Mouse (Mus musculus) cerebellum, adult 2 months (tissue): ENCODE measurements at regions not wholly inside any gene's neighbourhood (a gene's known extent, or its start where the extent isn't known, plus 50 kb on each side); places are given as distances from the start of the nearest gene placed in this dataset.

ENCODE experiments used
- DNase-seq, 2 experiments: peaks; one replicate each; pipeline ENCODE4 v3.0.0; 2021
- H3K27ac ChIP-seq: fragments of 200-500 bp; 2 replicates; pipeline ENCODE4 v1.5.1; 2012; ENCODE audit warnings: low read length, control low read depth, inconsistent platforms; ENCODE audit not compliant: insufficient read depth
- H3K27me3 ChIP-seq: fragments of 200-500 bp; 2 replicates; pipeline ENCODE4 v1.6.1; 2012; ENCODE audit warnings: inconsistent platforms, mild to moderate bottlenecking, low read length, moderate library complexity; ENCODE audit not compliant: control insufficient read depth, insufficient read depth
- H3K4me1 ChIP-seq: fragments of 200-500 bp; 2 replicates; pipeline ENCODE4 v1.6.1; 2011; ENCODE audit warnings: low read length; ENCODE audit not compliant: control insufficient read depth, insufficient read depth
- H3K4me3 ChIP-seq: fragments of 200-500 bp; replicated peaks from 2 replicates; pipeline ENCODE3; 2011; ENCODE audit warnings: mild to moderate bottlenecking, low read depth, low read length, control low read depth; ENCODE audit not compliant: insufficient read depth
- CTCF ChIP-seq: fragments of 200-500 bp; IDR thresholded peaks from 2 replicates; pipeline ENCODE4 v1.5.1; 2011; ENCODE audit warnings: low read depth, mild to moderate bottlenecking, control low read depth, low read length, moderate library complexity, borderline replicate concordance; ENCODE audit not compliant: insufficient read depth
- POLR2A ChIP-seq: fragments of 200-500 bp; IDR thresholded peaks from 2 replicates; pipeline ENCODE4 v1.6.1; 2011; ENCODE audit warnings: low read length, control low read depth, borderline replicate concordance; ENCODE audit not compliant: insufficient read depth
- WGBS: fragments of 180-500 bp; shearing (Covaris S2); methylation state at CpG from one replicate; pipeline ENCODE4 v1.1.7; 2018; 5-methylcytosine and 5-hydroxymethylcytosine counted together

DNA sequence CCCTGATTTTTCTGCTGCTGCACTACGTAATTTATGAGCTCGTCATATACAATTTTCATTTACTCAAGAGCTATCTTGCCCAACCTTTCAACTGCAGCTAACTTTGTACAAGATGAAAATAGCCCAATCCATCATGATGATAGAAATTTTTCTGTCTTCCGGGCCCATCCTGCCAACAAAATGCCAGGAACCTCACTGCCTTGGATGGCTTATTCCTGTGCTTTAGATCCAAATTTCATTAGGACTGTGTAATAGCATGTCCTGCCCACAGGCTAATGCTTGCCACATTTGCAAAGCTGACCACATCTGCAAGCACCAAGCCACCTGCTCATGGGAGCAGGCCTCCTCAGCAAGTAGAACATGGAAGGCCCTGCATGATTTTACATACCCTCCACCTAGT is 105.7 kb upstream of the Rgma start:
- TF ChIP-seq CTCF, result no peak
- no peak for TF ChIP-seq POLR2A
- Histone ChIP-seq H3K4me1 (no peaks in the 10 kb centered on the region), H3K27me3 (no peaks in the 10 kb centered on the region), H3K27ac (no peak overlapping the region), H3K4me3 (no peak overlapping the region)
- 92% methylated on average over 3 of the region's 3 CpGs for WGBS
- no peak for DNase-seq

DNA sequence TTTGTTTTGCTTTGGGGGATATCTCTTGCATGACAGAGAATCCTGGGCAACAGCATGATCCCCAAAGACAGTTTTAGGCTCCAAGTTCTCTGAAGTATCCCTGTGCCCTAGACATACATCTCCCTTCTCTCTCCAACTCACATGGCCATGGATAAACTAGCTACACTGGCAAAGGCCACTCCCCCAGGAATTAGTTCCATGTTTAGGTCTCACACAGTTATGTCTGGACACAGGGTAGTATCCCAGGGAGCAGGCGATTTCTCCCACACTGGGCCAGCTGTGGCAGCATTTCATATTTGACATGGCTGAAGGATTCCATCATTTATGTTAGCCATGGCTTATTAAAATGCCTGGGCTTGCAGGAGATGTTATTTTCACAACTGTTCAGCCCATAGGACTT is 102.5 kb upstream of the Rgma start:
- Histone ChIP-seq H3K4me3 (no peak overlapping the region), H3K27ac (no peak overlapping the region), H3K27me3 (no peaks in the 10 kb centered on the region), H3K4me1 (no peaks in the 10 kb centered on the region; the same call in 1 of the 2 replicates)
- 63% methylated on average over 1 of the region's 1 CpGs for WGBS
- no peak for TF ChIP-seq CTCF
- no peak for TF ChIP-seq POLR2A
- DNase-seq, result no peak

- no peak overlapping the region for H3K27ac ChIP-seq
- 89% methylated on average over 9 of the region's 9 CpGs for WGBS
- H3K4me1 ChIP-seq, result peaks cover 21% of the 10 kb centered on the region
- no peak for TF ChIP-seq CTCF
- no peak for TF ChIP-seq POLR2A
- H3K4me3 ChIP-seq, result no peak overlapping the region
- no peak for DNase-seq
- no peaks in the 10 kb centered on the region for H3K27me3 ChIP-seq
Observed at GRCm38 (mm10) chr7:73275814-73276271, 99.5 kb upstream of the Rgma start.

GRCm38 (mm10) chr7:73278616-73279015 is 96.7 kb upstream of the Rgma start:
- peaks cover 21% of the 10 kb centered on the region for H3K4me1 ChIP-seq
- no peaks in the 10 kb centered on the region for H3K27me3 ChIP-seq
- no peak overlapping the region for H3K4me3 ChIP-seq
- DNase-seq, result peak; percentile 67 to 87
- TF ChIP-seq POLR2A (no peak), CTCF (no peak)
- H3K27ac ChIP-seq, result peak overlapping the region; percentile 59; the same call in 1 of the 2 replicates
- WGBS, result 8% methylated on average over 6 of the region's 6 CpGs

- Histone ChIP-seq H3K4me3 (no peak overlapping the region), H3K4me1 (peaks cover 21% of the 10 kb centered on the region), H3K27ac (no peak overlapping the region), H3K27me3 (no peaks in the 10 kb centered on the region)
- peak; percentile 17 to 81 for DNase-seq
- TF ChIP-seq CTCF, result no peak
- TF ChIP-seq POLR2A, result no peak
- 31% methylated on average over 4 of the region's 4 CpGs for WGBS
Observed at GRCm38 (mm10) chr7:73279936-73280445, 95.3 kb upstream of the Rgma start.

DNA sequence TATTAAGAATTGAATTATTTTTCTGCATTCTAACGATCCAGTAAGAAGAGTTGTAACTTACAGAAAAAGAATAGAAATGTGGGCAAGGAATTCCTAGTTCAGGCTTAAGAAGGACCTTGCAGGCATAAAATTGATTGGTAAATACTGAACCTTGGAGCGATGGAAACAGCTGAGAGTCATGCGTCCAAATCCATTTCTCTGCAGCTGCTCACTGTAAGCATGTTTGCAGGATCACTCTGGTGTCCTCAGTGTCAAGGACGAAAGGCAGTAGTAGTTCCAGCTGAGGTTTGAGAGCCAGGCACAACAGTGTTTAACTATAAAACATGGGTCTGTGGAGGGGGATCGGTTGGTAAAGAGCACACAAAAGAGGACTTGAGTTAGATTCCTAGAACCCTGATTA is 89.1 kb upstream of the Rgma start:
- Histone ChIP-seq H3K27ac (no peak overlapping the region), H3K4me3 (no peak overlapping the region), H3K27me3 (no peaks in the 10 kb centered on the region), H3K4me1 (no peaks in the 10 kb centered on the region)
- TF ChIP-seq POLR2A (no peak), CTCF (no peak)
- 93% methylated on average over 5 of the region's 5 CpGs for WGBS
- no peak for DNase-seq

DNA sequence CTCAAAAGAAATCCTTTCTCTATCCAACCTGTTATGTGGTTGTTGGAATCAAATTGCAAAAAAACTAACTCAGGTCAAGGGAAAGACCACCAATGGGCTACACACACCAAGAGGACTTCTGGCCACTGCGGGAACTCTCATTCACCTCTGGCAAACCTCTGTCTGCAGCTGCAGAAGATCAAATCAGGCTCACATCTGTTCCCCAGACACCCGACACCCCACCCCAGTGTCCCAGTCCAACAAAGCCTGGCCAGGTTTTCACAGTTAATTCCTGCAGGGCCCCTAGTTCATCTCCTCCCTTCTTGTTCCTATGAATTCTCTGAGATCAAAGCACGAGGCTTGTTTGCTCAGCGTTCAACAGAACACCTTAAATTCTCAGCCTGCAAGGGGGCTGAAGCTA is 82.0 kb upstream of the Rgma start:
- Histone ChIP-seq H3K27me3 (no peaks in the 10 kb centered on the region), H3K4me1 (no peaks in the 10 kb centered on the region), H3K4me3 (no peak overlapping the region), H3K27ac (no peak overlapping the region)
- TF ChIP-seq CTCF (no peak), POLR2A (no peak)
- no peak for DNase-seq
- 80% methylated on average over 4 of the region's 4 CpGs for WGBS

- TF ChIP-seq POLR2A (no peak), CTCF (no peak)
- 95% methylated on average over 6 of the region's 6 CpGs for WGBS
- no peak for DNase-seq
- Histone ChIP-seq H3K4me1 (no peaks in the 10 kb centered on the region), H3K27me3 (no peaks in the 10 kb centered on the region), H3K27ac (no peak overlapping the region), H3K4me3 (no peak overlapping the region)
Observed at GRCm38 (mm10) chr7:73294399-73294798, 80.9 kb upstream of the Rgma start.
